Mouse (Mus musculus) hindbrain, embryonic 14.5 days (tissue): Measurements from ENCODE around the gene Alms1. TPM values are rescaled to one million over a fixed set of nuclear protein-coding genes. Genes with fewer than 3 reads are reported as not detected.
A peak's percentile ranks its signal among the peaks of the same experiment; 100 is the strongest.

Source experiments
- ATAC-seq: fragments of 200-750 bp; cut with Nextera tagmentation; 2 replicates; pipeline ENCODE4 v1.8.0; 2017; ENCODE audit warnings: moderate number of reproducible peaks, mild to moderate bottlenecking, moderate TSS enrichment, moderate library complexity; ENCODE audit not compliant: low FRiP score
- DNase-seq: peaks from one replicate; pipeline ENCODE4 v3.0.0-alpha.2; 2015; ENCODE audit warnings: low spot score
- H3K27ac ChIP-seq: fragments of 300-500 bp; sonication (generic); 2 replicates; pipeline ENCODE4 v1.5.1; 2014; ENCODE audit warnings: mild to moderate bottlenecking, moderate library complexity
- H3K27me3 ChIP-seq: fragments of 300-500 bp; sonication (generic); 2 replicates; pipeline ENCODE4 v1.6.1; 2014; ENCODE audit warnings: mild to moderate bottlenecking, low read length, mixed read lengths; ENCODE audit not compliant: control insufficient read depth, insufficient read depth
- H3K36me3 ChIP-seq: fragments of 300-500 bp; sonication (generic); replicated peaks from 2 replicates; pipeline ENCODE4 v1.6.1; 2014; ENCODE audit not compliant: control insufficient read depth, insufficient read depth
- H3K4me1 ChIP-seq: fragments of 300-500 bp; sonication (generic); replicated peaks from 2 replicates; pipeline ENCODE4 v1.6.1; 2014; ENCODE audit warnings: antibody characterized with exemption, low read length, mixed read lengths; ENCODE audit not compliant: control insufficient read depth, insufficient read depth
- H3K4me2 ChIP-seq: fragments of 300-500 bp; sonication (generic); replicated peaks from 2 replicates; pipeline ENCODE4 v1.6.1; 2014; ENCODE audit warnings: mild to moderate bottlenecking, moderate library complexity
- H3K4me3 ChIP-seq: fragments of 300-500 bp; sonication (generic); replicated peaks from 2 replicates; pipeline ENCODE4 v1.5.1; 2014; ENCODE audit warnings: mild to moderate bottlenecking, low read length
- H3K9ac ChIP-seq: fragments of 300-500 bp; sonication (generic); 2 replicates; pipeline ENCODE4 v1.6.1; 2014
- H3K9me3 ChIP-seq: fragments of 300-500 bp; sonication (generic); 2 replicates; pipeline ENCODE4 v1.6.1; 2016; ENCODE audit warnings: low read length; ENCODE audit not compliant: control insufficient read depth
- WGBS: fragments of 180-500 bp; shearing (Covaris S2); extraction: QIAGEN DNeasy Blood & Tissue Kit; methylation state at CpG from one replicate; pipeline ENCODE4 v1.1.7; 2014; 5-methylcytosine and 5-hydroxymethylcytosine counted together
- polyA plus RNA-seq: library from polyadenylated mRNA; unstranded; fragments of >200 nt; fragmentation: Nextera tagmentation; extraction: Ambion mirVana; gene quantifications from 2 replicates; pipeline ENCODE4 v1.2.1, GENCODE M21; 2014

Gene Alms1
- polyA plus RNA-seq: 5.0 and 5.6 TPM in 2 replicates

GRCm38 (mm10) chr6:85587396-85588143, at the start of gene Alms1:
TSS of gene Alms1 (plus strand) at chr6:85587531.
- peak within 1 kb of the TSS; percentile 84 for H3K4me3 ChIP-seq
- no peaks in the 10 kb centered on the region for H3K9me3 ChIP-seq
- peak within 1 kb of the TSS; percentile 83 for H3K9ac ChIP-seq
- peak; percentile 95 for DNase-seq
- H3K27ac ChIP-seq: peak within 1 kb of the TSS; percentile 87
- peaks cover 20% of the 10 kb centered on the region for H3K4me1 ChIP-seq
- H3K36me3 ChIP-seq: no peaks in the 10 kb centered on the region
- no peaks in the 10 kb centered on the region for H3K27me3 ChIP-seq
- peak; percentile 96 for ATAC-seq
- under 1% methylated on average over 58 of the region's 59 CpGs for WGBS
- H3K4me2 ChIP-seq: peak within 1 kb of the TSS; percentile 75

DNA sequence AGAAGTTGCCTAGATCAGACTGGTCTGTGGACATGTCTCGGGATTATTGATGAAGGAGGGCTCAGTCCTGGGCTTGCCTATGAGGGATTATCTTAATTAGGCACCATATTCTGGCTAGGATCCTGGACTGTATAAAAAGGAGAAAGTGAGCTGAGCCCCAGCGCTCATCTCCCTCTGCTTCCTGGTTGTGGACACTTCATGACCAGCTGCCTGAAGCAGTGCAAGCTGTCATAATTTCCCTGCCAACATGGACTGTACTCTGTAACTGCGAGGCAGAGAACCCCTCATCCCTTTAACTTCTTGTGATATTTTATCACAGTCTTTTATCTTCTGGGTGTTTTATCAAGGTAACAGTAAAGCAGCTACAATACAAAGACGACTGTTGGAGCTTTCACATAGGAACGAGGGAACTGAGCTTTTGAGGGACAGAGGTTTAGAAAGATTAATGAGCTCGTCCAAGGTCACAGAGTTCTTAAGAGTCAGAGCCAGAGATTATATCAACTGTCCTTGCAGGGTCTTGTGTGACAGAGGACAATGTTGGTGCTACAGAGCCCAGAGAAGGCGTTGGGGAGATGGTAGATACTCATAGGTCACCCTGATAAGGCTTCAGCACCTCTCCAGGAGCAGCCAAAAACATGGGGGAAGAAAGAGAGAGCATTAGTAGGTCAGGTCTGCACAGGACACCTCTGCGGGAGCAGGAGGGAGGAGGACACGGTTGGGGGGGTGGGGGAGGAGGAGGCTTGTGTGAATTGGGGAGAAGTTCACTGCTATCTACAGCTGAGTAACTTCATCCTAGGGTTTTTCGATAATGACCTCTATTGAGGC, 43.8 kb upstream of the Alms1 start:
- Histone ChIP-seq H3K27ac (no peak overlapping the region), H3K4me3 (no peak overlapping the region), H3K36me3 (no peaks in the 10 kb centered on the region), H3K9me3 (no peaks in the 10 kb centered on the region), H3K4me1 (no peaks in the 10 kb centered on the region), H3K27me3 (no peaks in the 10 kb centered on the region), H3K9ac (no peak overlapping the region), H3K4me2 (no peak overlapping the region)
- DNase-seq: no peak
- no peak for ATAC-seq
- WGBS: 80% methylated on average over 10 of the region's 10 CpGs

DNA sequence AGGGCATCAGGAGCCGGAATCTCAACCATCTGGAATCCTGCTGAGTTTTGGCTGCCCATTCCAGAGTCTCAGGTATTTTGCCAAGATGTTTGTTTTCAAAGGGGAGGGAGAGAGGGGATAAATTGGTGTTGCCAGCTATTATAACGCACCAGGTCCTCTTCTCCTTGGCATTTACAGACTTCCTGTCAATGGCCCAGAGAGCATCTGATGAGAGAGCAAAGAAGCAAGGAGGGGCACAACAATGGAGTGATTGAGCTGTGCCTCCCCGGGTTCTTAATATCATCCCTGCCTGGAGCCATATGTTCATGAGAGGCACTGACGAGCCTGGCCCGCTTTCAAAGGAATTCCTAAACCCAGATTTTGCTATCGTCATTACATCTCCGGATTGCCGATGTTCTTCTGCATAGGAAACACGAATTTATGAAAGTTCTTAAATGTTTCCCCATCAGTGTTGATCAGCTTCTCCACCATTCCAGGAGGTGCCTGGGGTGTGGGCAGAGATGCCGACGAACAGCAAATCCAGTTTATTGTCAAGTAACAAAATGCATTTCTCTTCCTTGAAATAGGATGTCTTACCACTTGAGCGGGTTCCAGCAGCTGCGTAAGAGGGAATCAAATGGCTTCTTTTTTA, 43.0 kb upstream of the Alms1 start:
- 63% methylated on average over 13 of the region's 13 CpGs for WGBS
- DNase-seq: no peak
- no peak overlapping the region; the same call in 1 of the 2 replicates for H3K4me2 ChIP-seq
- no peaks in the 10 kb centered on the region for H3K36me3 ChIP-seq
- H3K27me3 ChIP-seq: no peaks in the 10 kb centered on the region
- no peak overlapping the region for H3K27ac ChIP-seq
- ATAC-seq: no peak
- no peaks in the 10 kb centered on the region for H3K9me3 ChIP-seq
- H3K9ac ChIP-seq: no peak overlapping the region
- no peak overlapping the region for H3K4me3 ChIP-seq
- H3K4me1 ChIP-seq: no peaks in the 10 kb centered on the region

DNA sequence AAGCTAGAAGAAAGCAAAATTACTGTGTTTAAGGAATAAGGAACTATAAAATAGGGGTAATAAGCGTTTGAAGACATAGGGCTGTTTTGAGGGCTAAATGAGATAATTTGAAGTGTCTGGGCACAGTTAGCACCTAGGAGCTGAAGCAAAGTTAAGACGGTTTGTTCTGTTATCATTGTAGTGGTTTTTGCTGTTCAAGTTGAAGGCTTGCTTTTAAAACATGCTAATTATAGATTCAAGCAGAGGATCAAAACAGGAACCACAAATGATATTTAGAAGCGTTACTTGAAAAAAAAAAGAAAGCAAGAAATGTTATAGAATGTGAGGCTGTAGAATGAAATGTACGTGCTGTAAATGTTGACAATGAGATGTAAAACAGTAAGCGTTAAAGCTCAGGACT, 39.7 kb upstream of the Alms1 start:
- WGBS: 96% methylated on average over 5 of the region's 5 CpGs
- H3K36me3 ChIP-seq: no peaks in the 10 kb centered on the region
- no peaks in the 10 kb centered on the region for H3K27me3 ChIP-seq
- DNase-seq (no peak), ATAC-seq (no peak)
- H3K4me1 ChIP-seq: no peaks in the 10 kb centered on the region
- no peak overlapping the region for H3K27ac ChIP-seq
- no peaks in the 10 kb centered on the region for H3K9me3 ChIP-seq
- no peak overlapping the region for H3K9ac ChIP-seq
- H3K4me2 ChIP-seq: no peak overlapping the region
- no peak overlapping the region for H3K4me3 ChIP-seq

GRCm38 (mm10) chr6:85562374-85562773, 25.0 kb upstream of the Alms1 start:
- no peak for ATAC-seq
- Histone ChIP-seq H3K4me1 (no peaks in the 10 kb centered on the region), H3K4me3 (no peak overlapping the region), H3K27ac (no peak overlapping the region), H3K4me2 (no peak overlapping the region), H3K27me3 (no peaks in the 10 kb centered on the region), H3K9me3 (no peaks in the 10 kb centered on the region), H3K36me3 (no peaks in the 10 kb centered on the region), H3K9ac (no peak overlapping the region)
- 45% methylated on average over 1 of the region's 1 CpGs for WGBS
- no peak for DNase-seq

- Histone ChIP-seq H3K9me3 (no peaks in the 10 kb centered on the region), H3K9ac (no peak overlapping the region), H3K36me3 (no peaks in the 10 kb centered on the region), H3K27ac (no peak overlapping the region), H3K4me2 (no peak overlapping the region), H3K4me1 (no peaks in the 10 kb centered on the region), H3K27me3 (no peaks in the 10 kb centered on the region), H3K4me3 (no peak overlapping the region)
- 95% methylated on average over 5 of the region's 5 CpGs for WGBS
- DNase-seq: no peak
- ATAC-seq: no peak
These were observed 14.5 kb upstream of the Alms1 start for GRCm38 (mm10) chr6:85572816-85573215.

GRCm38 (mm10) chr6:85581688-85582087, 5.6 kb upstream of the Alms1 start:
- Histone ChIP-seq H3K4me3 (no peak overlapping the region), H3K27me3 (no peaks in the 10 kb centered on the region), H3K36me3 (no peaks in the 10 kb centered on the region), H3K9ac (no peak overlapping the region), H3K9me3 (no peaks in the 10 kb centered on the region), H3K27ac (no peak overlapping the region), H3K4me2 (no peak overlapping the region), H3K4me1 (no peaks in the 10 kb centered on the region)
- no peak for ATAC-seq
- 93% methylated on average over 5 of the region's 5 CpGs for WGBS
- no peak for DNase-seq

GRCm38 (mm10) chr6:85584612-85585011, 2.7 kb upstream of the Alms1 start:
- no peak for DNase-seq
- ATAC-seq: no peak
- H3K4me1 ChIP-seq: peaks cover 16% of the 10 kb centered on the region
- no peak overlapping the region for H3K4me3 ChIP-seq
- no peaks in the 10 kb centered on the region for H3K36me3 ChIP-seq
- H3K27me3 ChIP-seq: no peaks in the 10 kb centered on the region
- no peak overlapping the region for H3K4me2 ChIP-seq
- no peak overlapping the region for H3K9ac ChIP-seq
- no peaks in the 10 kb centered on the region for H3K9me3 ChIP-seq
- H3K27ac ChIP-seq: no peak overlapping the region
- 94% methylated on average over 4 of the region's 4 CpGs for WGBS

DNA sequence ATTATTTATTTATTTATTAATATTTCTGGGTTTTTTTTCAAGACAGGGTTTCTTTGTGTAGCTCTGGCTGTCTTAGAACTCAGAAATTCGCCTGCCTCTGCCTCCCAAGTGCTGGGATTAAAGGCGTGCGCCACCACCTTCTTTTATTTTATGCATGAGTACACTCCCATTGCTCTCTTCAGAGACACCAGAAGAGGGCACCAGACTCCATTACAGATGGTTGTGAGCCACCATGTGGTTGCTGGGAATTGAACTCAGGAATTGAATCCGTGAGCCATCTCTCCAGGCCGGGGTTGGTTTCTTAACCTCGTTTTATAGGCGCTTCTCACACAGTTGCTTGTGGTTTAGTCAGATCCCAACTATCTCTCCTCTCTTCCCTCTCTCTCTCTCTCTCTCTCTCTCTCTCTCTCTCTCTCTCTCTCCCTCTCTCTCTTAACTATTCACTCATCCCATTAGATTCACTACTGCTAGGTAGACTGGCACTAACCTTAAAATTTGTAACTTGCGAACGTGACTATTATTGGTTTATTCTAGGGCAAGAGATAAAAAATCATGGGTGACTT, 445 bp upstream of the Alms1 start:
- Histone ChIP-seq H3K36me3 (no peaks in the 10 kb centered on the region), H3K27me3 (no peaks in the 10 kb centered on the region), H3K4me3 (peak overlapping the region; percentile 84), H3K9ac (no peak overlapping the region), H3K9me3 (no peaks in the 10 kb centered on the region), H3K27ac (no peak overlapping the region; the same call in 1 of the 2 replicates), H3K4me1 (peaks cover 20% of the 10 kb centered on the region), H3K4me2 (peak overlapping the region; percentile 75)
- no peak for DNase-seq
- 29% methylated on average over 9 of the region's 9 CpGs for WGBS
- ATAC-seq: no peak
